Mouse (Mus musculus): ENCODE measurements around the gene Tefm. TPM values are rescaled to one million over a fixed set of nuclear protein-coding genes. Genes with fewer than 3 reads are reported as not detected.

Gene Tefm
- polyA plus RNA-seq, 1 experiment from 2014 or later = 30.0 TPM

GRCm38 (mm10) chr11:80135954-80136683, 5.9 kb downstream of the Tefm start:
- peaks cover 6% of the 10 kb centered on the region; the same call in 1 of the 2 replicates for H3K4me1 ChIP-seq
- no peaks in the 10 kb centered on the region for H3K27me3 ChIP-seq
- no peak overlapping the region for H3K4me2 ChIP-seq
- no peaks in the 10 kb centered on the region for H3K9me3 ChIP-seq (replicated peaks)
- WGBS = 78% methylated on average over 11 of the region's 11 CpGs
- ATAC-seq = no peak
- H3K36me3 ChIP-seq (ENCODE audit: poor library complexity, severe bottlenecking) = peaks cover 63% of the 10 kb centered on the region
- H3K27ac ChIP-seq = no peak overlapping the region
- no peak overlapping the region for H3K4me3 ChIP-seq
- no peak overlapping the region for H3K9ac ChIP-seq

- Histone ChIP-seq H3K36me3 (ENCODE audit: poor library complexity, severe bottlenecking) (peaks cover 71% of the 10 kb centered on the region), H3K27me3 (no peaks in the 10 kb centered on the region), H3K4me1 (no peaks in the 10 kb centered on the region), H3K9ac (no peak overlapping the region), H3K9me3 (replicated peaks) (no peaks in the 10 kb centered on the region), H3K4me3 (no peak overlapping the region), H3K4me2 (no peak overlapping the region), H3K27ac (no peak overlapping the region)
- no peak for ATAC-seq
- 71% methylated on average over 4 of the region's 4 CpGs for WGBS
These were observed 7.2 kb downstream of the Tefm start for GRCm38 (mm10) chr11:80134744-80135143.

- ATAC-seq = no peak
- Histone ChIP-seq H3K36me3 (ENCODE audit: poor library complexity, severe bottlenecking) (peaks cover 70% of the 10 kb centered on the region), H3K4me3 (no peak overlapping the region), H3K9ac (no peak overlapping the region), H3K27ac (no peak overlapping the region), H3K4me2 (no peak overlapping the region), H3K27me3 (no peaks in the 10 kb centered on the region), H3K4me1 (no peaks in the 10 kb centered on the region), H3K9me3 (replicated peaks) (no peaks in the 10 kb centered on the region)
- 73% methylated on average over 1 of the region's 1 CpGs for WGBS
These were observed 9.9 kb downstream of the Tefm start for GRCm38 (mm10) chr11:80132050-80132449.

DNA sequence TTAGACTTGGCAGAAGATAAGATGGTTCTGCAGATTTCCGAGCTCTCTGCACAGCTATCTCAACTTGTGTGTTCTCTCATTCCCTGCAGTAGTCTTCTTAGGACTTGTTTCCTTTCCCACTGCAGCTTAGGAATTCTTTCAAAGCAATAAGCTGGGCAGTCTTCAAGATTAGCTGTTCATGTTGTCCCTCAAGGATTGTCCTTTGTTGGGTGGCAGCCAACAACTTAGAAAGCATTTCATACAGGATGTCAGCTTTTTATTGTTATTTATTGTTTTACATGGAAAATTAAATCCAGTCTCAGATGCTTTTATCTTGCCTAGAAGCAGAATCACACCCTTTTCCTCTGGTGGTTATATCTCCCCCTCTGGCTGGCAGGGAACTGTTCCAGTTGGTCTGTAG, 25.6 kb downstream of the Tefm start:
- H3K27ac ChIP-seq = no peak overlapping the region
- peaks cover 79% of the 10 kb centered on the region for H3K36me3 ChIP-seq (ENCODE audit: poor library complexity, severe bottlenecking)
- 90% methylated on average over 1 of the region's 1 CpGs for WGBS

DNA sequence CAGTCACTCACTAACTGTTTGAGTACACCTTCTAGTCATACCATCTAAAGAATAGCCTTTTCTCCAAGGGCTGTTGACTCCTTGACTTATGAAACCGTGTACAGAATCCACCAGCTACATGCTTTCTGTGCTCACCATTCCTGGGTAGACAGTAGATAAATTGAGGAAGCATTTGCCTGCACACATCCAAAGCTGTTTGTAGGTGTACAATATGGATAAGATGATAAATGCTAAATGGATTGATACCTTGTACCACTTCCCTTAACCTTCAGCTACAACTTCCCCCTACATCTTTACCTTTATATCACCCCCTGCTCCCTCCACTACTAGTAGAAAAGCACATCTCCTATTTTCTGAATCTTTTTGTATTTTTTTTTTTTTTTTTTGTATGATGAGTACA, 37.6 kb downstream of the Tefm start:
- Histone ChIP-seq H3K27me3 (no peaks in the 10 kb centered on the region), H3K9ac (no peak overlapping the region), H3K4me1 (no peaks in the 10 kb centered on the region), H3K27ac (no peak overlapping the region), H3K4me3 (no peak overlapping the region), H3K9me3 (replicated peaks) (no peaks in the 10 kb centered on the region), H3K4me2 (no peak overlapping the region), H3K36me3 (ENCODE audit: poor library complexity, severe bottlenecking) (peaks cover 69% of the 10 kb centered on the region)
- 94% methylated on average over 1 of the region's 1 CpGs for WGBS
- ATAC-seq = no peak

More for the DNA sequence above, 25.6 kb downstream of the Tefm start:
- Histone ChIP-seq H3K27me3 (no peaks in the 10 kb centered on the region), H3K4me1 (no peaks in the 10 kb centered on the region), H3K9me3 (replicated peaks) (no peaks in the 10 kb centered on the region), H3K9ac (no peak overlapping the region), H3K4me3 (no peak overlapping the region), H3K4me2 (no peak overlapping the region)
- no peak for ATAC-seq

GRCm38 (mm10) chr11:80101298-80101697, 40.7 kb downstream of the Tefm start:
- Histone ChIP-seq H3K9ac (no peak overlapping the region), H3K27me3 (no peaks in the 10 kb centered on the region), H3K36me3 (ENCODE audit: poor library complexity, severe bottlenecking) (peaks cover 64% of the 10 kb centered on the region), H3K4me3 (no peak overlapping the region), H3K9me3 (replicated peaks) (no peaks in the 10 kb centered on the region), H3K4me1 (no peaks in the 10 kb centered on the region), H3K4me2 (no peak overlapping the region), H3K27ac (no peak overlapping the region)
- no peak for ATAC-seq
- WGBS = 94% methylated on average over 6 of the region's 6 CpGs

DNA sequence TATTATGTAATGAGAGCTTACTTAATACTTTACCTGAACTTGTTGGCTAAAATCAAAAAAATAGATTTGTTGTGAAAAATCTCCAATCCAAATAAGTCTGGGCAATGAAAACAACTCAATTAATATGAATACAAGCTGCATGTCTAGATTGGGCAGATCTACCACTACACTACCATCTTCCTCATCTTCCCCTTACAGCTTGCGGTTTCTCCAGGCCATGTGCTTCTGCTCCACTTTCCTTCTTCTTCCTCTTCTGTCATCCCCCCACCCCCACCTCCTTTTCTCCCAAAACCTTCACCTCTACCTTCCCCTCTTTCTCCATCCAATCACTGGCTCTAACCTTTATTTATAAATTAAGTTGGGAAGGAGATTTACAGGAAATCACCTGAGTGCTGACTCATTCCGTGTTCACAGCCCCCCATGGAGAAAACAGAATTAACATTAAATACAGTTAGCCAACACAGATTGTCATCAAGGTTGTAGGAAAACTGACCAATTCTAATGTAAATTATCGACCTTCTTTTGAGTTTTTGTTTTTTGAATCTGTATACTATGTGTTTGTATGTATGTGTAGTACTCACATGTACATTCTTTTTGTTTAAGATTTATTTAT, 43.4 kb downstream of the Tefm start:
- no peak for ATAC-seq
- Histone ChIP-seq H3K4me1 (no peaks in the 10 kb centered on the region), H3K27me3 (no peaks in the 10 kb centered on the region), H3K36me3 (ENCODE audit: poor library complexity, severe bottlenecking) (peaks cover 68% of the 10 kb centered on the region), H3K4me2 (no peak overlapping the region), H3K9me3 (replicated peaks) (no peaks in the 10 kb centered on the region), H3K9ac (no peak overlapping the region), H3K4me3 (no peak overlapping the region), H3K27ac (no peak overlapping the region)
- WGBS = 91% methylated on average over 3 of the region's 3 CpGs

GRCm38 (mm10) chr11:80090555-80091164, 51.3 kb downstream of the Tefm start:
- 45% methylated on average over 3 of the region's 3 CpGs for WGBS
- peaks cover 17% of the 10 kb centered on the region for H3K36me3 ChIP-seq (ENCODE audit: poor library complexity, severe bottlenecking)
- peak overlapping the region; percentile 96 for H3K9ac ChIP-seq
- peaks cover 18% of the 10 kb centered on the region for H3K4me1 ChIP-seq
- H3K9me3 ChIP-seq (replicated peaks) = no peaks in the 10 kb centered on the region
- no peak for ATAC-seq
- H3K27me3 ChIP-seq = no peaks in the 10 kb centered on the region
- no peak overlapping the region for H3K27ac ChIP-seq
- H3K4me2 ChIP-seq = peak overlapping the region; percentile 91
- H3K4me3 ChIP-seq = peak overlapping the region; percentile 100

GRCm38 (mm10) chr11:80089817-80090214, 52.2 kb downstream of the Tefm start:
- Histone ChIP-seq H3K4me2 (peak overlapping the region; percentile 91), H3K9me3 (replicated peaks) (no peaks in the 10 kb centered on the region), H3K4me3 (peak overlapping the region; percentile 100), H3K27me3 (no peaks in the 10 kb centered on the region), H3K4me1 (peaks cover 18% of the 10 kb centered on the region), H3K9ac (peak overlapping the region; percentile 96), H3K27ac (peak overlapping the region; percentile 25; the same call in 1 of the 2 replicates), H3K36me3 (ENCODE audit: poor library complexity, severe bottlenecking) (peaks cover 8% of the 10 kb centered on the region)
- WGBS = 1% methylated on average over 14 of the region's 14 CpGs
- no peak for ATAC-seq

DNA sequence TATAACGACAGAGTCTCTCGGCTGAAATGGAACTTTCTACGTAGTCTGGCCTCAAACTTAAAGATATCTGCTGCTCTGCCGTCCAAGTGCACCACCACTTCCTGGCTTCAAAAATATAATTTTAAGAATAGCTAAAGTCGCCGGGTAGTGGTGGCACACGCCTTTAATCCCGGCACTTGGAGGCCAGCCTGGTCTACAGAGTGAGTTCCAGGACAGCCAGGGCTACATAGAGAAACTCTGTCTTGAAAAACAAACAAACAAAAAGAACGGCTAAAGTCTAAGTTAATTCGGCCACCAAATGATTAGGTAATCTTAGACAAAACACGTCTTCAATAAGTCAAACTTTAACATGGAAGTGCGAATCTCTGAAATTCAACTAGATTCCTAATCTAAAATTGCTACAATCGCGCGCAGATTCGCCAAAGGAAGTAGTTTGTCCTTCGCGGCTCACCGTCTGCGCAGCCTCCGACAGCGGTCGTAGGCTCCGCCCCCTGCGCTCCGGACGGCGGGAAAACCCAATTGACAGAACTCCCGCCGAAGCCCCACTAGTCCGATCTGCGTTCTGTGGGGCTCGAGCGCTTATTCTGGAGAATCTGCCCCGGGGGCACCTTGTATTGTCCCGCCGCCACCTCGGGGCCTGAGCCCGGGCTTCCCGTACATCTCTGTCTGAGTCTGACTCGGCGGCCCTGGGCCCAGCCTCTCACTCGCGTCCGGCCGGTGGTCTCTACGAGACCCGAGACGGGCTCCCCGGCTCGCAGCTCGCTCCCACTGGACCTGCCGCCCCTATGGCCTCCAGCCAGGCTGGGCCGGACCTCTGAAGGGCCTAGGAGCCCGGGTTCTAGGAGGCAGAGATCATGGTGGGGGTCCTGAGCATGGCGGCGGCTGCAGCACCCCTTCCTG, 52.8 kb downstream of the Tefm start, which contains the start of gene Atad5:
Gene Atad5 (plus strand): TSS at position 484 of the 900 bp plus-strand sequence.
- Histone ChIP-seq H3K36me3 (ENCODE audit: poor library complexity, severe bottlenecking) (0 out of 2 replicates have a peak, but pooled peaks cover 3% of the 10 kb centered on the region), H3K4me1 (peaks cover 18% of the 10 kb centered on the region), H3K27me3 (no peaks in the 10 kb centered on the region), H3K4me3 (peak within 1 kb of the TSS; percentile 100), H3K4me2 (peak within 1 kb of the TSS; percentile 91), H3K9me3 (replicated peaks) (no peaks in the 10 kb centered on the region), H3K9ac (peak within 1 kb of the TSS; percentile 96), H3K27ac (peak within 1 kb of the TSS; percentile 25; the same call in 1 of the 2 replicates)
- 6% methylated on average over 57 of the region's 57 CpGs for WGBS
- ATAC-seq = peak; percentile 82

- no peak overlapping the region for H3K27ac ChIP-seq
- peaks cover 14% of the 10 kb centered on the region for H3K4me1 ChIP-seq
- no peaks in the 10 kb centered on the region for H3K9me3 ChIP-seq (replicated peaks)
- ATAC-seq = peak; percentile 75; the same call in 1 of the 2 replicates
- 9% methylated on average over 5 of the region's 5 CpGs for WGBS
- H3K4me3 ChIP-seq = no peak overlapping the region
- no peaks in the 10 kb centered on the region for H3K27me3 ChIP-seq
- no peaks in the 10 kb centered on the region for H3K36me3 ChIP-seq (ENCODE audit: poor library complexity, severe bottlenecking)
- H3K4me2 ChIP-seq = no peak overlapping the region
- H3K9ac ChIP-seq = no peak overlapping the region
These were observed 55.1 kb downstream of the Tefm start for GRCm38 (mm10) chr11:80086844-80087243.
